Mouse (Mus musculus): ENCODE measurements around the gene Tmem63c.

GRCm38 (mm10) chr12:87028068-87028467 is 6.9 kb downstream of the Tmem63c start:
- TF ChIP-seq CTCF (conservative IDR thresholded peaks at IDR 0.05; ENCODE audit: low read length) (no peak), POU5F1 (IDR thresholded peaks at IDR 0.05; ENCODE audit: borderline replicate concordance, low read length) (no peak), NANOG (IDR thresholded peaks at IDR 0.05; ENCODE audit: borderline replicate concordance, low read length) (no peak)

All from E14TG2a.4 (cell line).